Mouse (Mus musculus) ES-Bruce4 (cell line): ENCODE data around the gene Neurl3.

ENCODE experiments used
- CTCF ChIP-seq: IDR thresholded peaks from one replicate; pipeline ENCODE4 v1.8.1; 2011; ENCODE audit warnings: low read depth, low read length
- POLR2A ChIP-seq: IDR thresholded peaks from one replicate; pipeline ENCODE4 v1.8.1; 2011; ENCODE audit warnings: low read length; ENCODE audit not compliant: insufficient read depth

DNA sequence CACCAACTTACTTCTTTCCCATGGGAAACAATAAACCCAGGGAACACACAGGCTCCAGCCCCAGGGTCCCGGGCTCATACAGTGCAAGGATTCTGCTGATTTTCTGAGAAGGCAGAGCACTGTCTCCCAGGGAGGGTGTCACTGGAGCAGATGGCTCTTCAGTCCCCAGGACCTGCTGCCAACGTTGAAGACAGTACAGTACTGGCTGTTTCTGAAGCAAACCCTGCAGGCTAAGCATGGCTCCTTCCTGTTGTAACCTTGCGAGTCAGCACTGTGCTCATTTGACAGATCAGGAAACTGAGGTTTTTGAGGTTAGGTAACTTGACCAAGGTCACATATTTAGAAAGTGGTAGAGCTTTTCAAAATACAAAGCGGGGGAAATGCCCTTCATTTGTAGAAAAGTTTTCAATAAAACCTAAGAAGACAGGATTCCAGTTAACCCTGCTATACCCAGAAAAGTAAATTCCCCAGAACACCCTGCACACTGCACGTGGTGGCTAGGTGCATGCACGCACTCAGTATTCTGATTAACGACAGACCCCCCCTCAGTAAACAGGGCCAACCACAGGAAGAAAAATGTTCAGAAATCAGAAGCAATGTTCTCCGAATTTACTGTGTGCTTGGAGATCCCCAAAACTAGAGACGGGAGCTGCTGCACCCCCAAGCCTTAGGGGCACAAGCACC lies 22.1 kb upstream of the Neurl3 start:
- TF ChIP-seq CTCF (no peak), POLR2A (no peak)
